Mouse (Mus musculus): ENCODE data around the gene Plekha4. TPM values are rescaled to one million over a fixed set of nuclear protein-coding genes. Genes with fewer than 3 reads are reported as not detected.

The Plekha4 gene
- polyA plus RNA-seq, 1 experiment, result 12.9 TPM

- TF ChIP-seq POLR2A (IDR thresholded peaks at IDR 0.05; ENCODE audit: control insufficient read depth, low read depth, low read length) (no peak), CTCF (IDR thresholded peaks at IDR 0.05; ENCODE audit: control insufficient read depth, insufficient read depth, insufficient replicate concordance, low read depth, low read length) (no peak)
- H3K27ac ChIP-seq (ENCODE audit: control insufficient read depth, insufficient read depth, low read depth, low read length), result no peak overlapping the region
- H3K4me3 ChIP-seq (ENCODE audit: control insufficient read depth, low read depth, low read length), result no peak overlapping the region
- H3K27me3 ChIP-seq (ENCODE audit: control insufficient read depth, insufficient read depth, low read length), result no peaks in the 10 kb centered on the region
- H3K4me1 ChIP-seq (ENCODE audit: control insufficient read depth, insufficient read depth, low read length), result peaks cover 11% of the 10 kb centered on the region
- H3K36me3 ChIP-seq (ENCODE audit: control insufficient read depth, insufficient read depth, low read length), result no peaks in the 10 kb centered on the region
Observed at GRCm38 (mm10) chr7:45529461-45529860, 3.3 kb downstream of the Plekha4 start.

- Histone ChIP-seq H3K27ac (ENCODE audit: control insufficient read depth, insufficient read depth, low read depth, low read length) (no peak overlapping the region), H3K4me1 (ENCODE audit: control insufficient read depth, insufficient read depth, low read length) (peaks cover 6% of the 10 kb centered on the region), H3K27me3 (ENCODE audit: control insufficient read depth, insufficient read depth, low read length) (no peaks in the 10 kb centered on the region), H3K4me3 (ENCODE audit: control insufficient read depth, low read depth, low read length) (no peak overlapping the region), H3K36me3 (ENCODE audit: control insufficient read depth, insufficient read depth, low read length) (no peaks in the 10 kb centered on the region)
- no peak for TF ChIP-seq CTCF (IDR thresholded peaks at IDR 0.05; ENCODE audit: control insufficient read depth, insufficient read depth, insufficient replicate concordance, low read depth, low read length)
- no peak for TF ChIP-seq POLR2A (IDR thresholded peaks at IDR 0.05; ENCODE audit: control insufficient read depth, low read depth, low read length)
Observed at GRCm38 (mm10) chr7:45530643-45531042, 4.5 kb downstream of the Plekha4 start.

GRCm38 (mm10) chr7:45535676-45536075 lies 9.5 kb downstream of the Plekha4 start:
- H3K4me1 ChIP-seq (ENCODE audit: control insufficient read depth, insufficient read depth, low read length), result no peaks in the 10 kb centered on the region; the same call in 1 of the 2 replicates
- no peak overlapping the region for H3K27ac ChIP-seq (ENCODE audit: control insufficient read depth, insufficient read depth, low read depth, low read length)
- TF ChIP-seq CTCF (IDR thresholded peaks at IDR 0.05; ENCODE audit: control insufficient read depth, insufficient read depth, insufficient replicate concordance, low read depth, low read length), result no peak
- TF ChIP-seq POLR2A (IDR thresholded peaks at IDR 0.05; ENCODE audit: control insufficient read depth, low read depth, low read length), result no peak
- H3K4me3 ChIP-seq (ENCODE audit: control insufficient read depth, low read depth, low read length), result no peak overlapping the region
- no peaks in the 10 kb centered on the region for H3K27me3 ChIP-seq (ENCODE audit: control insufficient read depth, insufficient read depth, low read length)
- H3K36me3 ChIP-seq (ENCODE audit: control insufficient read depth, insufficient read depth, low read length), result no peaks in the 10 kb centered on the region

- Histone ChIP-seq H3K4me3 (ENCODE audit: control insufficient read depth, low read depth, low read length) (no peak overlapping the region), H3K36me3 (ENCODE audit: control insufficient read depth, insufficient read depth, low read length) (no peaks in the 10 kb centered on the region), H3K27ac (ENCODE audit: control insufficient read depth, insufficient read depth, low read depth, low read length) (no peak overlapping the region), H3K27me3 (ENCODE audit: control insufficient read depth, insufficient read depth, low read length) (no peaks in the 10 kb centered on the region), H3K4me1 (ENCODE audit: control insufficient read depth, insufficient read depth, low read length) (peaks cover 3% of the 10 kb centered on the region)
- TF ChIP-seq CTCF (IDR thresholded peaks at IDR 0.05; ENCODE audit: control insufficient read depth, insufficient read depth, insufficient replicate concordance, low read depth, low read length) (no peak), POLR2A (IDR thresholded peaks at IDR 0.05; ENCODE audit: control insufficient read depth, low read depth, low read length) (no peak)
Observed at GRCm38 (mm10) chr7:45537602-45538001, 11.5 kb downstream of the Plekha4 start.

GRCm38 (mm10) chr7:45538163-45539041 lies 12.3 kb downstream of the Plekha4 start:
- TF ChIP-seq POLR2A (IDR thresholded peaks at IDR 0.05; ENCODE audit: control insufficient read depth, low read depth, low read length), result no peak
- TF ChIP-seq CTCF (IDR thresholded peaks at IDR 0.05; ENCODE audit: control insufficient read depth, insufficient read depth, insufficient replicate concordance, low read depth, low read length), result no peak
- H3K4me3 ChIP-seq (ENCODE audit: control insufficient read depth, low read depth, low read length), result no peak overlapping the region
- H3K27ac ChIP-seq (ENCODE audit: control insufficient read depth, insufficient read depth, low read depth, low read length), result no peak overlapping the region

GRCm38 (mm10) chr7:45539095-45539494 lies 13.0 kb downstream of the Plekha4 start:
- H3K4me1 ChIP-seq (ENCODE audit: control insufficient read depth, insufficient read depth, low read length), result peaks cover 3% of the 10 kb centered on the region
- H3K27ac ChIP-seq (ENCODE audit: control insufficient read depth, insufficient read depth, low read depth, low read length), result no peak overlapping the region
- H3K27me3 ChIP-seq (ENCODE audit: control insufficient read depth, insufficient read depth, low read length), result no peaks in the 10 kb centered on the region
- no peak for TF ChIP-seq CTCF (IDR thresholded peaks at IDR 0.05; ENCODE audit: control insufficient read depth, insufficient read depth, insufficient replicate concordance, low read depth, low read length)
- TF ChIP-seq POLR2A (IDR thresholded peaks at IDR 0.05; ENCODE audit: control insufficient read depth, low read depth, low read length), result no peak
- no peaks in the 10 kb centered on the region for H3K36me3 ChIP-seq (ENCODE audit: control insufficient read depth, insufficient read depth, low read length)
- no peak overlapping the region for H3K4me3 ChIP-seq (ENCODE audit: control insufficient read depth, low read depth, low read length)

More at GRCm38 (mm10) chr7:45538163-45539041, 12.3 kb downstream of the Plekha4 start:
- H3K4me1 ChIP-seq (ENCODE audit: control insufficient read depth, insufficient read depth, low read length), result peaks cover 3% of the 10 kb centered on the region
- no peaks in the 10 kb centered on the region for H3K27me3 ChIP-seq (ENCODE audit: control insufficient read depth, insufficient read depth, low read length)
- no peaks in the 10 kb centered on the region for H3K36me3 ChIP-seq (ENCODE audit: control insufficient read depth, insufficient read depth, low read length)

GRCm38 (mm10) chr7:45540213-45540612 lies 14.1 kb downstream of the Plekha4 start:
- TF ChIP-seq CTCF (IDR thresholded peaks at IDR 0.05; ENCODE audit: control insufficient read depth, insufficient read depth, insufficient replicate concordance, low read depth, low read length), result no peak
- no peak for TF ChIP-seq POLR2A (IDR thresholded peaks at IDR 0.05; ENCODE audit: control insufficient read depth, low read depth, low read length)
- Histone ChIP-seq H3K36me3 (ENCODE audit: control insufficient read depth, insufficient read depth, low read length) (no peaks in the 10 kb centered on the region), H3K27me3 (ENCODE audit: control insufficient read depth, insufficient read depth, low read length) (no peaks in the 10 kb centered on the region)

More at GRCm38 (mm10) chr7:45540213-45540612, 14.1 kb downstream of the Plekha4 start:
- Histone ChIP-seq H3K4me3 (ENCODE audit: control insufficient read depth, low read depth, low read length) (no peak overlapping the region), H3K27ac (ENCODE audit: control insufficient read depth, insufficient read depth, low read depth, low read length) (no peak overlapping the region), H3K4me1 (ENCODE audit: control insufficient read depth, insufficient read depth, low read length) (peaks cover 3% of the 10 kb centered on the region)

Measured in testis, adult 2 months (tissue).